Mouse (Mus musculus) C3H10T1/2 (cell line): ENCODE data around the gene Sh3bgr. TPM values are rescaled to one million over a fixed set of nuclear protein-coding genes. Genes with fewer than 3 reads are reported as not detected.

Experiments
- polyA plus RNA-seq, 2 experiments: library from polyadenylated mRNA; unstranded; fragments of >200 nt; fragmentation: generic; extraction: Trizol; gene quantifications; one replicate each; pipeline ENCODE4 v1.2.1; 2012; ENCODE audit warnings: missing spikeins in 2 of 2

The Sh3bgr gene
- under 1 TPM in 1 of 2 experiments, not detected in 1; 0.15 TPM for polyA plus RNA-seq

DNA sequence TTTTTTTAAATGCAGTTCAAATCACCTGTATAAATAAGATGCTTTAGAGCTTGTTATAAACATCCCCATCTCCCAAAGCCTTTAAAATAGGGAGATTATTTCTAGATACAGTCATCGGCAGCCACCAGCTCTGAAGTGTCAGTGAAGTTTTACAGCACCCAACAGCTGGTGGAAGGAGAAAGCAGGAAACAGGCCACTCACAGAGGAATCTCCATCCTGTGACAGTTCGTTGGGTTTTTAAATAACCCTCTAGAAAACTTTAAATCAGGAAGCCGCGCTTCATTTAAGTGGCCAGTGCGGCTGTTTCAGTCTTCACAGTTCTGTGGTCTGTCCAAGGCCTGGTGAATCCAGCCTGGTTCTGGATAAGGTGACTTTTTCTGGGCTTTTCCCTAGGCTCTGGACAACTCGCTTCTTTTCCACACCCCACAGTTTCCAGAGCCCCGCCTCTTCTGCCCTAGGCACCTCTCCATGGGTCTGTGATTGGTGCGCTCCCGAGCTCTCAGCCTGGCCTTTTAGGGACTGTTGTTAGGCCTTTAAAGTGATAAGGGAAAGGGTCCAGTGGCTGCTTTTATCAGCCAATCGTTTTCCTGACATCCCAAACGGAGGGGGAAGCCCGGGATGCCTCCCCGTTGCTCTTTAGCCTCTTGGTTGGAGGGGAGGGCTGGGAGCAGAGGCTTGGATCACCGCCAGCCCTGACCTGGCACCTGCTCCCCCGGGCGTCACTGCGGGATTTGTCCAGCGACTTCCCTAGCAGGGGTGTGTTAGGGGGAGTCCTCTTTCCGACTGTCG is at the start of gene Sh3bgr:
Gene Sh3bgr (plus strand): TSS at position 538 of the 789 bp plus-strand sequence.

DNA sequence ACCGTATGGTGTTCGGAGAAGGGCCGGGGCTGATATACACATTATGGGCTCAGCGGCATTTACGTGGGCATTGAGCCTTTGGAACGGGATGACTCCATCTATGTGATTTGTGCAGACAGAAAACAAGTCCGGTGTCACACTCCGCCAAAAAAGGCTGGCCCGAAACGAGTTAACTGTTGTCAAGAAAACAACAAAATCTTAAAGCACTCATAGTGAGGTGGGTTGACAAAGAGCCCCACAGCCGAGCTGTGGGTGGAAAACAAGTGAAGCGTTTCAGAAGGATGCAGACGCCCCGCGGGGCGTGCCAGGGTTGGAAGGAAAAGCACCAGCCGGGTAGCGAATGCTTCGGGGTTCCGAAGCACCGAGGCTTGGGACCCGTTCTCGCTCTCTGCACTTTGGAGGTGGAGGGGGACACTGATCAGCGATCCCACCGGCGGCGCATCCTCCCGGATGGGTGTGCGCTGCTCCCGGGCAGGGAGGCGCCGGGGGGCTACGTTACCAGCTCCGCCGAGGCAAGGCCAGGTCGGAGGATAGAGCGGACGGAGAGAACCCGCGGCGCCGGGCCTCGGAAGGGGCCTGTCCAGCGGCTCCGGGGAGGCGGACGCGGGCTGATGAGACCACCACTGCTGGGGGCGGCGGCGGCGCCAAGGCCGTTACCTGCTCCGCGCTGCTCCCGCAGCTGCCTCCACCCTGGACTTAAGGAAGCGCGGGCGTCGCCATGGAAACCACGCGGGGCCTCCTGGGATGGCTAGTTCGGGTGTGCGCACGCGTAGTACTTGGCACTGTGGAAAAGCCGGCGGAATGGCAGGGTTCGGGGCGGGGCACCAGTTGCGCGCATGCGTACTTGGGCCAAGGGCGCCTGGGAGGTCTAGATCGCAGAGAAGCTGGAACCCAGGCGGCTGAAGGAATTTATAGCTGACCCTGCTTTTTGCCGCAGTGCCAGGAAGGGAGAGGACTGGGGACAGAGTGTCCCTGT is 8.4 kb upstream of the Sh3bgr start, which contains the start of gene Lca5l:
Gene Lca5l (minus strand): TSS at position 741 of the 976 bp plus-strand sequence.

DNA sequence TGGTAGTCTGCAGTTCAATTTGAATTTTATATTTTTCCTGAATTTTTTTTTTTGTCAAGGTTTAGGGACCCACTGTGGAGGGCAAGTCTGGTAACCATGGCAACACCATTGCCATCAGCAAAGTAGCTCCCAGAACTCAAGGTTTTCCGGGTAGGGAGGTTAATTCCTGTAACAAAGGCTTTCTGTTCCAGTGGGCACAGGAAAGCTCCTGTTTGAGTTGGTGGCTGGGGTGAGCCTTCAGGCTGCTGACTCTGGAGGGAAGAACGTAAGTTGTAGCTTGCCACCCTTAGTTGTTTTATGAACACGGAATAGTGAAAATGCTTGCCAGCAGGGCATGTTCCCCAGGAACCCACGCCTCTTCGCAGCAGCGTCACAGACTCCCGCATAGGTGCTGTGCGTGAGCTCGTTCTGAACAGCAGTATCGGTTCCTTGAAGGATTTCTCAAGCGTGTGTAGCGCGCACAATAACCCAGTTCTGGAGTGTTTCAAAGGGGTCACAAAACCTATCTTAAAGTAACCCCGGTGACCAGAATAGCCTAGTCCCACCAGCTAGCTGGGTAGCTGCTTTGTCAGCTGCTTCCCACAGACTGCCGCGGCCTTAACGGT is 35.2 kb downstream of the Sh3bgr start, which contains the start of gene B3galt5:
Gene B3galt5 (plus strand): TSS at position 436 of the 605 bp plus-strand sequence.

Other genes starting within 250 kb of the Sh3bgr start
- 10 to 100 TPM; 44.5 to 46.7 TPM for gene Psmg1, start 209.5 kb upstream of the Sh3bgr start, polyA plus RNA-seq
- gene Brwd1, start 117.9 kb upstream of the Sh3bgr start, polyA plus RNA-seq: 1 to 10 TPM; 1.3 to 9.8 TPM
- 100 to 1,000 TPM in 1 of 2 experiments, 10 to 100 TPM in 1; 97.9 to 264 TPM for gene Hmgn1, start 72.7 kb upstream of the Sh3bgr start, polyA plus RNA-seq
- gene Wrb, start 55.0 kb upstream of the Sh3bgr start, polyA plus RNA-seq: 10 to 100 TPM in 1 of 2 experiments, 1 to 10 TPM in 1; 5.0 to 15.0 TPM
- under 1 TPM; 0.01 to 0.35 TPM for gene Lca5l, start 8.2 kb upstream of the Sh3bgr start, polyA plus RNA-seq
- not detected for gene B3galt5, start 35.4 kb downstream of the Sh3bgr start, polyA plus RNA-seq
- not detected for gene Itgb2l, start 243.2 kb downstream of the Sh3bgr start, polyA plus RNA-seq